Mouse (Mus musculus): Measurements from ENCODE around the gene 5730480H06Rik.

The 5730480H06Rik gene

DNA sequence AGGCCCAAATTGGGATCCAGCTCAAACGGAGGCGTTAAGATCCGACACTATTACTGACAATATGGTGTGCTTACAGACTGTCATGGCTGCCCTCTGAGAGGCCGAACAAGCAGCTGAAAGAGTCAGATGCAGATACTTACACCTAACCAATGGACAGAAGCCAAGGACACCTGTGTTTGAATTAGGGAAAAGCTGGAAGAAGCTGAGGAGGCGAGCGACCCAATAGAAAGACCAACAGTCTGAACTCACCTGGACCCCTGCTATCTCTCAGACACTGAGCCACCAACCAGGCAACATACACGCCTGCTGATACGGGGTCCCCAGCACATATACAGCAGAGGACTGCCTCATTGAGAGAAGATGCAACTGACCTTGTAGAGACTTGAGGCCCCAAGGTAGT, at the start of gene 5730480H06Rik:
TSS of gene 5730480H06Rik (plus strand) at position 301 of the 400 bp plus-strand sequence.
- Histone ChIP-seq H3K36me3 (ENCODE audit: control insufficient read depth, insufficient read depth, low read length, poor library complexity, severe bottlenecking) (no peaks in the 10 kb centered on the region), H3K27me3 (ENCODE audit: control insufficient read depth, insufficient read depth, low read length, poor library complexity, severe bottlenecking) (no peaks in the 10 kb centered on the region)
- no peak for DNase-seq (ENCODE audit: low read depth, low spot score)

DNA sequence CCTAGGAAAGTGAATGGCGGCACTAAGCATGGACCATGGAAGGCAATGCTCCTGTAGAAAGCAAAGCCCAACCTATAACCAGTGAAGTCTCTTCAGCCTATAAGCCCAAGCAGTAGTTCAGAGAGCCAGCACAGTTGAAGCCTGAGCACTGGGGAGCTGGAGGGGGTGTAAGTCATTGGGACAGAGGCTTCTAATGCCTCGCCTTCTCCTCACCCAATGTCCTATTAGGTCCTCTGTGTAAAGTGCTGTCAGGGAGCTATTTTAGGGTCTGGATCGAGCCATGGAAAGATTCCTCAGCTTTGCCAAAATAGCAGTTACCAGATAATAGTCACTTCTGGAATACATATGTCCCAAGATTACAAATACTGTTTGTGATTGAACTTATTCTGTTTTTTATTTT, 26.6 kb upstream of the 5730480H06Rik start:
- no peak for DNase-seq (ENCODE audit: low read depth, low spot score)
- no peaks in the 10 kb centered on the region for H3K36me3 ChIP-seq (ENCODE audit: control insufficient read depth, insufficient read depth, low read length, poor library complexity, severe bottlenecking)
- H3K27me3 ChIP-seq (ENCODE audit: control insufficient read depth, insufficient read depth, low read length, poor library complexity, severe bottlenecking), result no peaks in the 10 kb centered on the region

DNA sequence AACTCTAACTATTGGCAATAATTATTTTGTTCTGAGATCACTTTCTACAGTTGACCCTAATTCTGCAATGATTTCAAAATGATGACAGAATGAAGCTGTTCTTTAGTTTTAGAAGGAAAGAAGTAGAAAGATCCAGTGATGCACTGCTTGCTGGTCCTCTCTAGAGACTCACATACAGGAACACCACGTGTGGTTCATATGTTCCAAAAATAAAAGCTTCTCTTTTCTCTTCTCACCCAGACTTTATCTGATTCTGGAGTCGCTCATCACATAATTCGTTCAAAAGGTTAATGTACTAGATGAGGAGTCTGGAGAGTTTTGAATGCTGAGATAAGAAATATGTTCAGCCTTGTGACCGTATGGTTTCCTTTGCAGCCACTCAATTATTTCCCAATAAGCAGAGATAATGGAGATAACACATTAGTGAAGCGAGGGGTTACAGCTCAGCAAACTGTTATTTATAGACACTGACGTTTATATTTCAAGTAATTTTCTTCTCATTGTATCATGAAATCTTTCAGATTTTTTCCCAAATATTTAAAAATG, 12.6 kb upstream of the 5730480H06Rik start:
- H3K36me3 ChIP-seq (ENCODE audit: control insufficient read depth, insufficient read depth, low read length, poor library complexity, severe bottlenecking), result no peaks in the 10 kb centered on the region
- H3K27me3 ChIP-seq (ENCODE audit: control insufficient read depth, insufficient read depth, low read length, poor library complexity, severe bottlenecking), result no peaks in the 10 kb centered on the region
- DNase-seq (ENCODE audit: low read depth, low spot score), result no peak

DNA sequence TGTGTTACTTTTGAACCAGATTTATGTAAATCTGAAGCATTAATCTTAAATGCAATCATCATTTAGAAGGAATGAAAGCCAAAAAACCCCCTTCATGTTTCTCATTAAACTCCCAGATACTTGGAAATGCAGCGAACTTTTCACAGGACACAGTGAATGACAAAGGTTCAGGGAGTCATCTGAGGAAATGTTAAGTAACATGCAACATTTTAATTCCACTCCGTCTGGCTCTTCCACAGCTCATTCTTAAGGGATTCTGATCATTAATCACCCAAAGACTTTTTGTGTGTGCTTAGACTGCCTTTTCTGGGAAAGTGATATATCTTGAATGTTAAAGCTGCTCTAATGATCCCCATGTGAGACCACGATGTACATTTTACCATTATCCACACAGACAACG, 7.2 kb upstream of the 5730480H06Rik start:
- H3K36me3 ChIP-seq (ENCODE audit: control insufficient read depth, insufficient read depth, low read length, poor library complexity, severe bottlenecking), result no peaks in the 10 kb centered on the region
- no peaks in the 10 kb centered on the region for H3K27me3 ChIP-seq (ENCODE audit: control insufficient read depth, insufficient read depth, low read length, poor library complexity, severe bottlenecking)
- no peak for DNase-seq (ENCODE audit: low read depth, low spot score)

DNA sequence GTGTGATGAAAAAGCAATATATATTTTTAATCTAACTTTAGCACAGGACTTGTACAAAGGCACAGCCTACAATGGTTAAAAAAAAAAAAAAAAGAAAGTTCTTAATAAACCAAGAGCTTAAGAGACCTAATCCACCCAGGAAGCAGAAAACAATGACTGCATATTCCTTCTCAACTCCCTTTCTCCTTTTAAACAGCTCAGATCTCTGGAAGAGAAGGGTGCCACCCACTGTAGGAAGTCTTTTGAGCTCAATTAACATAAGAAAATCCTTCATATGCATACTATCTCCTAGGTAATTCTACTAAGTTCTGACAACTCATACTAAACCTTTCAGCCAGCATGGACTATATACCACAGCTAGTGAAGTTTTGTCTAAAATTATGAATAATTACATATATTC, 1.5 kb upstream of the 5730480H06Rik start:
- Histone ChIP-seq H3K27me3 (ENCODE audit: control insufficient read depth, insufficient read depth, low read length, poor library complexity, severe bottlenecking) (no peaks in the 10 kb centered on the region), H3K36me3 (ENCODE audit: control insufficient read depth, insufficient read depth, low read length, poor library complexity, severe bottlenecking) (no peaks in the 10 kb centered on the region)
- DNase-seq (ENCODE audit: low read depth, low spot score), result no peak

- DNase-seq (ENCODE audit: low read depth, low spot score), result no peak
- no peaks in the 10 kb centered on the region for H3K27me3 ChIP-seq (ENCODE audit: control insufficient read depth, insufficient read depth, low read length, poor library complexity, severe bottlenecking)
- no peaks in the 10 kb centered on the region for H3K36me3 ChIP-seq (ENCODE audit: control insufficient read depth, insufficient read depth, low read length, poor library complexity, severe bottlenecking)
These were observed 2.0 kb downstream of the 5730480H06Rik start for GRCm38 (mm10) chr5:48329751-48330150.

GRCm38 (mm10) chr5:48330817-48331216, 3.1 kb downstream of the 5730480H06Rik start:
- DNase-seq (ENCODE audit: low read depth, low spot score), result no peak
- Histone ChIP-seq H3K27me3 (ENCODE audit: control insufficient read depth, insufficient read depth, low read length, poor library complexity, severe bottlenecking) (no peaks in the 10 kb centered on the region), H3K36me3 (ENCODE audit: control insufficient read depth, insufficient read depth, low read length, poor library complexity, severe bottlenecking) (no peaks in the 10 kb centered on the region)

GRCm38 (mm10) chr5:48331441-48331840, 3.7 kb downstream of the 5730480H06Rik start:
- H3K27me3 ChIP-seq (ENCODE audit: control insufficient read depth, insufficient read depth, low read length, poor library complexity, severe bottlenecking), result no peaks in the 10 kb centered on the region
- no peak for DNase-seq (ENCODE audit: low read depth, low spot score)

DNA sequence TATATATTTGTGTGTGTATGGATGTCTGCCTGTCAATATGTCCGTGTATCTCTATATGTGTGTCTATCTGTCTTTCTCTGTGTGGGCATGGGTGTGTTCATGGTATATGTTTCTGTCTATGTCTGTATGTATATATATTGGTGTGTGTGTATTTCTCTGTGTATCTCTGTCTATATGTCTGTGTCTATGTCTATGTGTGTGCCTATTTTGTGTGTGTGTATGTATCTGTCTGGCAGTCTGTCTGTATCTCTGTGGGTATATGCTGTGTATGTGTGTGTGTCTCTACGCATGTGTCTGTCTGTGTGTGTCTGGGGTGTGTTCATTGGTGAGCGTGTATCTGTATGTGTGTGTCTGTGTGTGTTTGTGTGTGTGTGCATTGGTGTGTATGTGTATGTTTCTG, 5.7 kb downstream of the 5730480H06Rik start:
- Histone ChIP-seq H3K27me3 (ENCODE audit: control insufficient read depth, insufficient read depth, low read length, poor library complexity, severe bottlenecking) (no peaks in the 10 kb centered on the region), H3K36me3 (ENCODE audit: control insufficient read depth, insufficient read depth, low read length, poor library complexity, severe bottlenecking) (no peaks in the 10 kb centered on the region)
- DNase-seq (ENCODE audit: low read depth, low spot score), result no peak

More at GRCm38 (mm10) chr5:48331441-48331840, 3.7 kb downstream of the 5730480H06Rik start:
- no peaks in the 10 kb centered on the region for H3K36me3 ChIP-seq (ENCODE audit: control insufficient read depth, insufficient read depth, low read length, poor library complexity, severe bottlenecking)

- H3K27me3 ChIP-seq (ENCODE audit: control insufficient read depth, insufficient read depth, low read length, poor library complexity, severe bottlenecking), result no peaks in the 10 kb centered on the region
- no peak for DNase-seq (ENCODE audit: low read depth, low spot score)
These were observed 6.2 kb downstream of the 5730480H06Rik start for GRCm38 (mm10) chr5:48333884-48334513.

DNA sequence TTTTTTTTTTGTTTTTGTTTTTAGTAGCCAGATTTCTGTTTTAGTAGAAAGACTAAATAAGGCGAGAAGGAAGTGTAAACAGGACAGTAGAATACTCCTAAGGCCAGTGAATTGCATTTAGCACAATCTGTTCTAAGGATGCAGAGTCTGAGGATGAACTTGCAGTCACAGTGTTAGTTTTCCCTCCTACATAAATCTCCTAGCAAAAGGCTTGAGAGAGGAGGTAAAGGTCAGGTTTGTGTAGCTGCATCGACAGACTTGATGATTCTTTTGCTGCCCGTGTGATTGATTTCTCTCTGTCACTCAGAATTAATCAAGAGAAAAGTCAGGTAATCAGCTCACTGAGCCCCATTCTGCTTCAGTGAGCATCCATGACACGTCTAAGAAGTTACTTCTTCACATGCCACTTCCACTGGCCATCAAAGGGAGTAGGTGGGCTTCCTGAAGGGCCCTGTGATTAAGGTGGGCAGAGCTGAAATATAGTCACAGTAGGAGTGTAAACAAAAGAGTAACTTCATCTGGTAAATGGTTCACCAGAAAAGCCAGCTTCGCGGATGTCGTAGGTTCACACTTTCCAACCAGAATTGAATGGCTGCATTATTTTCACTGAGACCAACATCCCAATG, 13.2 kb downstream of the 5730480H06Rik start:
- Histone ChIP-seq H3K27me3 (ENCODE audit: control insufficient read depth, insufficient read depth, low read length, poor library complexity, severe bottlenecking) (no peaks in the 10 kb centered on the region), H3K36me3 (ENCODE audit: control insufficient read depth, insufficient read depth, low read length, poor library complexity, severe bottlenecking) (no peaks in the 10 kb centered on the region)
- no peak for DNase-seq (ENCODE audit: low read depth, low spot score)

More at GRCm38 (mm10) chr5:48333884-48334513, 6.2 kb downstream of the 5730480H06Rik start:
- no peaks in the 10 kb centered on the region for H3K36me3 ChIP-seq (ENCODE audit: control insufficient read depth, insufficient read depth, low read length, poor library complexity, severe bottlenecking)

GRCm38 (mm10) chr5:48345095-48345982, 17.6 kb downstream of the 5730480H06Rik start:
- Histone ChIP-seq H3K36me3 (ENCODE audit: control insufficient read depth, insufficient read depth, low read length, poor library complexity, severe bottlenecking) (no peaks in the 10 kb centered on the region), H3K27me3 (ENCODE audit: control insufficient read depth, insufficient read depth, low read length, poor library complexity, severe bottlenecking) (no peaks in the 10 kb centered on the region)
- DNase-seq (ENCODE audit: low read depth, low spot score), result peak; percentile 25

GRCm38 (mm10) chr5:48345983-48346648, 18.4 kb downstream of the 5730480H06Rik start:
- Histone ChIP-seq H3K36me3 (ENCODE audit: control insufficient read depth, insufficient read depth, low read length, poor library complexity, severe bottlenecking) (no peaks in the 10 kb centered on the region), H3K27me3 (ENCODE audit: control insufficient read depth, insufficient read depth, low read length, poor library complexity, severe bottlenecking) (no peaks in the 10 kb centered on the region)
- DNase-seq (ENCODE audit: low read depth, low spot score), result no peak

GRCm38 (mm10) chr5:48349309-48349708, 21.6 kb downstream of the 5730480H06Rik start:
- Histone ChIP-seq H3K36me3 (ENCODE audit: control insufficient read depth, insufficient read depth, low read length, poor library complexity, severe bottlenecking) (no peaks in the 10 kb centered on the region), H3K27me3 (ENCODE audit: control insufficient read depth, insufficient read depth, low read length, poor library complexity, severe bottlenecking) (no peaks in the 10 kb centered on the region)
- DNase-seq (ENCODE audit: low read depth, low spot score), result peak; percentile 63
